In the genomic region with DNA sequence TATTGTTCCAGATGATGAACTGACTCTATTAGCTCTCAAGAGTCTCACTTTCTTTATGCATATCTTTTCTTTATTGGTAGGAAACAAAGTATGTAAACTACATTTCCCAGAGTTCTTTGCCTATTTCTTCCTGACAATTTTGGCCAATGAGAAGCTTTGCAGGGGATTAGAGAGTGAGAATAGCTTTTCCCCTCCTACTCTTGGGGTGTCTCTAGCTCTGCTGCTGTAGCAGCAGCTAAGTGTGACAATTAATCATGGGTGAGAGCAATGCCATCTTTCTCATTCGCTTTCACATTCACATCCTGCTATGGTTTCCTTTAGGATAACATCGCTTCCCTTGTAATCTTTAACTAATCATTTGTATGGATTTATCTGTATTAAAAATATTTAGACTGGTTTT, we compare ENCODE assay signal across 22 mouse cellular contexts. TPM values are rescaled to one million over a fixed set of nuclear protein-coding genes. Genes with fewer than 3 reads are reported as not detected.
A peak's percentile ranks its signal among the peaks of the same experiment; 100 is the strongest.
DNase-seq lines count a peak whose midpoint lies in the region; ATAC-seq and TF ChIP-seq lines count a peak whose summit lies in the region.
"Had no signal": no experiment of that assay in that cellular context is flagged by ENCODE, and none has a peak within 500 bp of the region (broad histone marks: within the 10 kb centered on the region; RNA-seq: fewer than 3 reads in every experiment).

No protein-coding gene starts in this region.

- ATAC-seq in hindbrain, embryonic 13.5 days (ENCODE audit: low FRiP score), result 0 out of 2 replicates have a peak, but pooled peaks have one; percentile 57
- ATAC-seq in hindbrain, embryonic 12.5 days (ENCODE audit: low FRiP score), result no peak
- peak; percentile 89 for ATAC-seq in forebrain, embryonic 16.5 days
- peak; percentile 84 for ATAC-seq in midbrain, embryonic 15.5 days (replicated peaks)
- no peak for ATAC-seq in kidney, embryonic 16.5 days (ENCODE audit: low FRiP score, low TSS enrichment)
- ATAC-seq in intestine, postnatal 0 days, result no peak
- ATAC-seq: Patski had no signal

- no peak overlapping the region for H3K27ac ChIP-seq in hindbrain, embryonic 13.5 days
- H3K27ac ChIP-seq in hindbrain, embryonic 12.5 days, result no peak overlapping the region
- no peak overlapping the region for H3K27ac ChIP-seq in forebrain, embryonic 16.5 days (ENCODE audit: low read length)
- H3K27ac ChIP-seq in midbrain, embryonic 15.5 days, result no peak overlapping the region
- no peak overlapping the region for H3K27ac ChIP-seq in kidney, embryonic 16.5 days (ENCODE audit: low read length)
- no peak overlapping the region for H3K27ac ChIP-seq in intestine, postnatal 0 days (ENCODE audit: low read depth, low read length)
- H3K27ac ChIP-seq: gastrocnemius, adult 2 months; heart, embryonic 10.5 days; kidney, embryonic 15.5 days; limb, embryonic 15.5 days; liver, embryonic 14.5 days had no signal

- H3K4me2 ChIP-seq in hindbrain, embryonic 13.5 days, result no peak overlapping the region
- H3K4me2 ChIP-seq in hindbrain, embryonic 12.5 days (replicated peaks), result no peak overlapping the region
- H3K4me2 ChIP-seq in forebrain, embryonic 16.5 days (ENCODE audit: low read length), result no peak overlapping the region
- no peak overlapping the region for H3K4me2 ChIP-seq in midbrain, embryonic 15.5 days
- H3K4me2 ChIP-seq in kidney, embryonic 16.5 days (replicated peaks; ENCODE audit: low read depth, low read length), result no peak overlapping the region
- H3K4me2 ChIP-seq in intestine, postnatal 0 days (replicated peaks; ENCODE audit: low read depth), result no peak overlapping the region
- H3K4me2 ChIP-seq: kidney, embryonic 15.5 days; limb, embryonic 15.5 days; lung, embryonic 14.5 days had no signal

- no peaks in the 10 kb centered on the region for H3K9me3 ChIP-seq in hindbrain, embryonic 13.5 days
- no peaks in the 10 kb centered on the region for H3K9me3 ChIP-seq in hindbrain, embryonic 12.5 days (replicated peaks)
- H3K9me3 ChIP-seq in forebrain, embryonic 16.5 days (ENCODE audit: control insufficient read depth, low read length), result no peaks in the 10 kb centered on the region
- H3K9me3 ChIP-seq in midbrain, embryonic 15.5 days, result no peaks in the 10 kb centered on the region
- no peaks in the 10 kb centered on the region for H3K9me3 ChIP-seq in kidney, embryonic 16.5 days (ENCODE audit: low read length)
- H3K9me3 ChIP-seq in intestine, postnatal 0 days (ENCODE audit: control insufficient read depth), result no peaks in the 10 kb centered on the region
- H3K9me3 ChIP-seq: G1E; heart, embryonic 10.5 days; kidney, embryonic 15.5 days; limb, embryonic 15.5 days had no signal

- H3K4me1 ChIP-seq in hindbrain, embryonic 13.5 days (replicated peaks), result no peaks in the 10 kb centered on the region
- H3K4me1 ChIP-seq in hindbrain, embryonic 12.5 days, result no peaks in the 10 kb centered on the region
- no peaks in the 10 kb centered on the region for H3K4me1 ChIP-seq in forebrain, embryonic 16.5 days (replicated peaks; ENCODE audit: control insufficient read depth, insufficient read depth, low read length)
- no peaks in the 10 kb centered on the region for H3K4me1 ChIP-seq in midbrain, embryonic 15.5 days
- no peaks in the 10 kb centered on the region for H3K4me1 ChIP-seq in kidney, embryonic 16.5 days (ENCODE audit: insufficient read depth, low read length)
- H3K4me1 ChIP-seq in intestine, postnatal 0 days (replicated peaks; ENCODE audit: control insufficient read depth, insufficient read depth, low read length), result peaks cover 4% of the 10 kb centered on the region
- H3K4me1 ChIP-seq: heart, embryonic 10.5 days; kidney, embryonic 15.5 days; limb, embryonic 15.5 days had no signal

- H3K9ac ChIP-seq in hindbrain, embryonic 13.5 days, result no peak overlapping the region
- no peak overlapping the region for H3K9ac ChIP-seq in hindbrain, embryonic 12.5 days
- H3K9ac ChIP-seq in forebrain, embryonic 16.5 days (replicated peaks; ENCODE audit: low read depth, low read length), result no peak overlapping the region
- no peak overlapping the region for H3K9ac ChIP-seq in midbrain, embryonic 15.5 days
- no peak overlapping the region for H3K9ac ChIP-seq in kidney, embryonic 16.5 days (replicated peaks; ENCODE audit: low read length)
- H3K9ac ChIP-seq in intestine, postnatal 0 days (ENCODE audit: low read depth, low read length), result no peak overlapping the region
- H3K9ac ChIP-seq: kidney, embryonic 15.5 days; limb, embryonic 15.5 days; liver, embryonic 14.5 days; lung, embryonic 14.5 days had no signal

- WGBS in hindbrain, embryonic 13.5 days, result 56% methylated on average over 2 of the region's 2 CpGs
- WGBS in hindbrain, embryonic 12.5 days, result 64% methylated on average over 2 of the region's 2 CpGs
- WGBS in forebrain, embryonic 16.5 days, result 52% methylated on average over 2 of the region's 2 CpGs
- 50% methylated on average over 2 of the region's 2 CpGs for WGBS in midbrain, embryonic 15.5 days
- 63% methylated on average over 2 of the region's 2 CpGs for WGBS in kidney, embryonic 16.5 days
- 55% methylated on average over 2 of the region's 2 CpGs for WGBS in intestine, postnatal 0 days

- DNase-seq in brain, adult 2 months (ENCODE audit: low read depth, low spot score), result peak; percentile 75
- no peak for DNase-seq in kidney, postnatal 14 days
- DNase-seq: adrenal gland, postnatal 36 days; B cell, adult 2 months; cerebellum, adult 11-12 months; gastrocnemius, adult 2 months; kidney, adult 11 months; left cerebral cortex, postnatal 4 days; lung, embryonic 14.5 days had no signal

- no peak overlapping the region for H3K4me3 ChIP-seq in hindbrain, embryonic 13.5 days
- H3K4me3 ChIP-seq in hindbrain, embryonic 12.5 days, result no peak overlapping the region
- no peak overlapping the region for H3K4me3 ChIP-seq in forebrain, embryonic 16.5 days (replicated peaks; ENCODE audit: low read length)
- H3K4me3 ChIP-seq in midbrain, embryonic 15.5 days, result no peak overlapping the region
- H3K4me3 ChIP-seq in kidney, embryonic 16.5 days (ENCODE audit: low read length), result no peak overlapping the region
- H3K4me3 ChIP-seq in intestine, postnatal 0 days (ENCODE audit: low read depth, low read length), result no peak overlapping the region
- H3K4me3 ChIP-seq: gastrocnemius, adult 2 months; heart, embryonic 10.5 days; kidney, embryonic 15.5 days; limb, embryonic 15.5 days had no signal

- no peak for TF ChIP-seq CTCF in intestine, postnatal 0 days (IDR thresholded peaks at IDR 0.05; ENCODE audit: low read depth)

- no peaks in the 10 kb centered on the region for H3K36me3 ChIP-seq in hindbrain, embryonic 13.5 days
- H3K36me3 ChIP-seq in hindbrain, embryonic 12.5 days, result no peaks in the 10 kb centered on the region
- no peaks in the 10 kb centered on the region for H3K36me3 ChIP-seq in forebrain, embryonic 16.5 days (ENCODE audit: control insufficient read depth, insufficient read depth)
- no peaks in the 10 kb centered on the region for H3K36me3 ChIP-seq in midbrain, embryonic 15.5 days (replicated peaks)
- H3K36me3 ChIP-seq in kidney, embryonic 16.5 days (ENCODE audit: insufficient read depth, low read length), result no peaks in the 10 kb centered on the region
- H3K36me3 ChIP-seq in intestine, postnatal 0 days (ENCODE audit: control insufficient read depth, insufficient read depth), result no peaks in the 10 kb centered on the region
- H3K36me3 ChIP-seq: G1E; heart, embryonic 10.5 days; kidney, embryonic 15.5 days; limb, embryonic 15.5 days had no signal

- H3K27me3 ChIP-seq in hindbrain, embryonic 13.5 days, result peaks cover 19% of the 10 kb centered on the region
- H3K27me3 ChIP-seq in hindbrain, embryonic 12.5 days, result peaks cover 13% of the 10 kb centered on the region
- H3K27me3 ChIP-seq in forebrain, embryonic 16.5 days (replicated peaks; ENCODE audit: control insufficient read depth, insufficient read depth, low read length), result no peaks in the 10 kb centered on the region
- peaks cover 3% of the 10 kb centered on the region; the same call in 1 of the 2 replicates for H3K27me3 ChIP-seq in midbrain, embryonic 15.5 days (replicated peaks)
- H3K27me3 ChIP-seq in kidney, embryonic 16.5 days (ENCODE audit: insufficient read depth, low read length), result peaks cover 13% of the 10 kb centered on the region
- no peaks in the 10 kb centered on the region for H3K27me3 ChIP-seq in intestine, postnatal 0 days (replicated peaks; ENCODE audit: control insufficient read depth, insufficient read depth, low read length)
- H3K27me3 ChIP-seq: CH12.LX, Patski had no signal

RNA-seq across cellular contexts. Expression of a gene that starts 18.2 kb away (rescaled TPM):
- 60.6 and 62.8 TPM in 2 replicates for polyA plus RNA-seq in hindbrain, embryonic 13.5 days (2015; fragmentation: Nextera tagmentation; extraction: Ambion mirVana)
- polyA plus RNA-seq in hindbrain, embryonic 12.5 days (2016; fragmentation: Nextera tagmentation; extraction: Ambion mirVana), result 43.8 and 47.0 TPM in 2 replicates
- 51.0 and 51.3 TPM in 2 replicates for polyA plus RNA-seq in forebrain, embryonic 16.5 days (2015; fragmentation: Nextera tagmentation; extraction: Ambion mirVana)
- 62.0 and 64.3 TPM in 2 replicates for polyA plus RNA-seq in midbrain, embryonic 15.5 days (2015; fragmentation: Nextera tagmentation; extraction: Ambion mirVana)
- polyA plus RNA-seq in kidney, embryonic 16.5 days (2015; fragmentation: Nextera tagmentation; extraction: Ambion mirVana), result 0.39 and 1.1 TPM in 2 replicates
- 77.8 and 96.5 TPM in 2 replicates for polyA plus RNA-seq in intestine, postnatal 0 days (2015; fragmentation: Nextera tagmentation; extraction: Ambion mirVana)
- polyA plus RNA-seq: G1E had no signal

Comparison
In these comparisons a context has a peak if more than half of its experiments do, and no peak if none do; other contexts are left out.
1. ATAC-seq: peak in hindbrain, embryonic 13.5 days (single experiment), forebrain, embryonic 16.5 days (single experiment) and midbrain, embryonic 15.5 days (single experiment); none in hindbrain, embryonic 12.5 days (single experiment), kidney, embryonic 16.5 days (single experiment) and intestine, postnatal 0 days (single experiment).
2. RNA of a gene that starts 18.2 kb away (polyA plus RNA-seq): 77.8 to 96.5 TPM in intestine, postnatal 0 days, 62.0 to 64.3 TPM in midbrain, embryonic 15.5 days, 60.6 to 62.8 TPM in hindbrain, embryonic 13.5 days, 51.0 to 51.3 TPM in forebrain, embryonic 16.5 days and 43.8 to 47.0 TPM in hindbrain, embryonic 12.5 days; 0.39 to 1.1 TPM in kidney, embryonic 16.5 days; every median in the first group is over 10 times any median in the second.